Mouse (Mus musculus): ENCODE data around the gene Pomp. TPM values are rescaled to one million over a fixed set of nuclear protein-coding genes. Genes with fewer than 3 reads are reported as not detected.

Gene Pomp
- polyA plus RNA-seq (2012; rRNA removed; ENCODE audit: low replicate concordance), result 13.7 and 18.6 TPM in 2 replicates

GRCm38 (mm10) chr5:147860449-147861261 is at the start of gene Pomp:
Gene Pomp (plus strand): TSS chr5:147860461.

GRCm38 (mm10) chr5:147894455-147895076 is 34.3 kb downstream of the Pomp start, which contains the start of gene Slc46a3:
Gene Slc46a3 (minus strand): TSS chr5:147894815.

Other genes with a start within 250 kb of the Pomp start
- 1.4 and 1.7 TPM in 2 replicates for gene Flt1, start 134.4 kb upstream of the Pomp start, polyA plus RNA-seq (2012; rRNA removed; ENCODE audit: low replicate concordance)
- gene Slc46a3, start 34.4 kb downstream of the Pomp start, polyA plus RNA-seq (2012; rRNA removed; ENCODE audit: low replicate concordance), result 44.0 and 156 TPM in 2 replicates
- 1.4 and 3.9 TPM in 2 replicates for gene Mtus2, start 96.9 kb downstream of the Pomp start, polyA plus RNA-seq (2012; rRNA removed; ENCODE audit: low replicate concordance)

Data from duodenum, adult 2 months (tissue).